Mouse (Mus musculus): ENCODE measurements at regions not wholly inside any gene's neighbourhood (a gene's known extent, or its start where the extent isn't known, plus 50 kb on each side); places are given as distances from the start of the nearest gene placed in this dataset.

GRCm38 (mm10) chr2:159586697-159587473, 747.1 kb downstream of the Gm826 start:
- intact Hi-C loops (cut with DNase I), result loop anchor here (10.0 kb wide), 1 partner anchor 778 kb away; the partner anchor contains the start of gene Mafb
- DNase-seq (ENCODE audit: low spot score in 2 of 2), result peak in 1 of 2 experiments; percentile 4

DNA sequence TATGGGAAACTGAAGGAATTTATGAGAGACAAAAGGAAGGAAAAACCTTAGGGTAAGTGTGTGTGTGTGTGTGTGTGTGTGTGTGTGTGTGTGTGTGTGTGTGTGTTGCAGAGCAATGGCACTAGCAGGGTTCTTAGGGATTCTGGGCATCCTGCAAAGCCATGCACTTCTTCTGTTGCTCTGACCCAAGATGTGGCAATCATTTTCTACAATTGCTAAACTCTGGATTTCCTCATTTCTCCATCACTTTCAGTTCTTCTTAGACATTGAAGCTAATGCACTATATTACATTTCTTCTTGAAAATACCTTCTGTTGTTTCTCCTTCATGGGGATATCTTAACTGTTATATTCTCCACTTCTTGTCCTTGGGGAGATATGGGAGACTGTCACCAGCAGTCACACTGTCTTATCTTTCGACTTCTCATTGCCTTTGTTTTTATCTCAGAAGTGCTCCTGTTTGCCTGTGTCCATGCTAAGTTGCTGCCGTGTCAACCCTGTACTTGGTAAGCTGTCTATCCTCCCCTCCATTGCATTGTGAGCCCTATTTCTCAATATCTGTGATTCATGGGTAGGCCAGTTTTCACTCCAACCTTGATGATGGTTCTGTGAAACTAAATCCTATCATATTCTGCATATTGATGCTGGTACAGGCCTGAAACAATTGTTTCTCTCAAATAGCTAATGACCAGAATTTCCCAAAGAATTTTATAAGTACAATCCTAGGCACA, 742.4 kb downstream of the Gm826 start:
- intact Hi-C loops (cut with DNase I), result no loop called here
- DNase-seq (ENCODE audit: low spot score in 2 of 2), result no peak

DNA sequence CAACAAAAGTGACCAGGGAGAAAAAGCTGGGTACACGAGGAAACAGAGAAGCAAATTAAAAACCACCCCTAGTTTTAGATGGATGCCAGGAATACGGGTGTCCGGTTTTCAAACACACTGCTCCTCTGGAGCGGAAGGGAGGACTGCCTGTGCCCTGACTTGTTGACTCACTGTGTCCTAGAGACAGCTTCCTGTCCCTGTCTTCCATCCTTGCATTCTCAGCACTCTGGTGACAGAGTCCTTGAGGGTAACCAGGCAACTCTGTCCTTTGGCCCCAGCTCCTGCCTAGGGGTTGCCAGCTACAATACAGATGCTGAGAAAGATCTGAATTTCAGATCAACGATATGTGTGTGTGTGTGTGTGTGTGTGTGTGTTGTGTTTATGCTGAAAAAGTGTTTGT, 741.1 kb downstream of the Gm826 start:
- intact Hi-C loops (cut with DNase I), result no loop called here
- DNase-seq (ENCODE audit: low spot score in 2 of 2), result no peak

- intact Hi-C loops (cut with DNase I), result no loop called here
- DNase-seq (ENCODE audit: low spot score in 2 of 2), result no peak
These were observed 737.7 kb downstream of the Gm826 start for GRCm38 (mm10) chr2:159596285-159596684.

- intact Hi-C loops (cut with DNase I), result no loop called here
- no peak for DNase-seq (ENCODE audit: low spot score in 2 of 2)
These were observed 735.9 kb downstream of the Gm826 start for GRCm38 (mm10) chr2:159598080-159598479.

GRCm38 (mm10) chr2:159607191-159607590, 726.8 kb downstream of the Gm826 start:
- no peak for DNase-seq (ENCODE audit: low spot score in 2 of 2)

GRCm38 (mm10) chr2:159610451-159610850, 723.5 kb downstream of the Gm826 start:
- DNase-seq (ENCODE audit: low spot score in 2 of 2), result no peak
- intact Hi-C loops (cut with DNase I), result no loop called here

More at GRCm38 (mm10) chr2:159607191-159607590, 726.8 kb downstream of the Gm826 start:
- intact Hi-C loops (cut with DNase I), result no loop called here

DNA sequence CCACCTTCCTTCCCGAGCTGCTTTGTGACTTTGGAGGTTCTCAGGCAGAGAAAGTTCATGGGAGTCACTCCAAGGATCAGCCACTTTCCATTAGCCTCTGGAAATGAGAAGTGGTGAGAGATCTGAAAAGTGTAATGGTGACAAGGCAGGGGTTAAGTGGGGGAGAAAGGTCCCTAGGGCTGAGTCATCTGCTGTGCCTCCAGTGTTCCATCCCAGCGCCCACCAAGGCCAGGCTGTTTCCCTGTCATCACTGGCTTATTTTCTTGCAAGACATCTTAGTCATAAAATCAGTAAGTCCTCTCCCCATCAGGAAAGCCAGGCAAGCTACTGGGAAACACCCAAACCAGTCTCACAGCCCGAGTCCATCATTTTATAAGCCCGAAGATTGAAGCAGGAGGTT, 717.3 kb downstream of the Gm826 start:
- intact Hi-C loops (cut with DNase I), result no loop called here
- DNase-seq (ENCODE audit: low spot score in 2 of 2), result no peak

- intact Hi-C loops (cut with DNase I), result no loop called here
These were observed 712.7 kb downstream of the Gm826 start for GRCm38 (mm10) chr2:159621261-159621660.

DNA sequence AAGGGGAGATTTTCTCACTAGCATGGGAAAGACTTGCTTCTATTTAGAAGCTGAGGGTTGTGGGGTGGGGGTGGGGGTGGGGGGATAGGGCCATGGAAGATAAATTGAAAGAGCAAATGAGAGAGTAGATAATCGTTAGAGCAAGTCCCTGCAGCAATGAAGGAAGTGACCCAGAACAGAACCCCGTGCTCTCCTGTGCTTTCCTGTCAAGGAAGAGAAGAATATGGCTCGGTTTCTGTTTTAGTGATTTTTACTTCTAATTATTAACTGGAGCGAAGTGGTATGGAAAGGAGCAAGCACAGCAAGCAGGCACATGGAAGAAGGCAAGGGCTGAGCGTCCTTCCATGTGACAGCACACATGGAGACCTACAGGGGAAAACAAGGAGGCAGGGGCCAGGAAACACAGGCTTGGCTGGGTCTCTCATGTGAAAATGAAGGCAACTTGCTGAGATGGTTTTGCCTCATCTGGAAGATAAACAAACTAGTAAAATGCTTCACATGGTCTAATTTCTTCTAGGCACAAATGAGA, 711.8 kb downstream of the Gm826 start:
- intact Hi-C loops (cut with DNase I), result no loop called here
- no peak for DNase-seq (ENCODE audit: low spot score in 2 of 2)

More at GRCm38 (mm10) chr2:159621261-159621660, 712.7 kb downstream of the Gm826 start:
- no peak for DNase-seq (ENCODE audit: low spot score in 2 of 2)

DNA sequence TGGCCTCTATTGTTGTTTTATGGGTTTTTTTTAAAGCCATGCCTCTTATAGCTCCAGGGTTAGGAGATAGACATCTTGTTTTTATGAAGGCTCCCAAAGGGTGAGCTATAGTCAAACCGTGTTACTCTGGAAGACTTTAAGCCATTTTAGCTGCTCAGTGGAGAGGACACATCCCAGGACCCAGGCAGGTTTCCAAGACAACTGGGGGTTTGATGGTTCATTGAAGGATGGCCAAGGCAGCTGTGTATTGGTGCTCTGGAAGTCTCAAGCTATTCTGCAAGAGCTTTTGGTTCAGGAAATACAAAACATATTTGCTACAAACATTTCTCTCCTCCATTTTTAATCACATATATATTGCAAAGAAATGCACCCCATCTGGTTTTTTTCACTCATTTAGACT, 708.7 kb downstream of the Gm826 start:
- DNase-seq (ENCODE audit: low spot score in 2 of 2), result no peak
- intact Hi-C loops (cut with DNase I), result no loop called here

DNA sequence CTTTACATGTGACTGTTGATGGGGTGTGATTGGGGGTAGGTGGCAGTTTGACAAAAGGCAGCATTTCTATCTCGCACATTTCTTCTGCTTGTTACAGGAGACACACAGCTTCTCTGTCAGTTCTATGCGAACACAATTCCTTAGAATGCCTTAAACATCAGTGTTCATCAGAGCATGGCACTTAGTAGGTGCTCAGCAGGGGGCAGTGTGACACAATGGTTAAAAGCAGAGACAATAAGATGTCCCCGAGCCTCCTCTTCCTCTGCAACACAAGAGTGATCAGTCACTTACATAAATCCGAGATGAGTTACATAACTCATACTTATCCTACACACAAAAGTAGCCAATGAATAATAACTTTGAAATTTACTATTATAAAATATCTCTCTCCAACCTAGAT, 688.1 kb downstream of the Gm826 start:
- intact Hi-C loops (cut with DNase I), result no loop called here
- DNase-seq (ENCODE audit: low spot score in 2 of 2), result peak; percentile 10 to 14

DNA sequence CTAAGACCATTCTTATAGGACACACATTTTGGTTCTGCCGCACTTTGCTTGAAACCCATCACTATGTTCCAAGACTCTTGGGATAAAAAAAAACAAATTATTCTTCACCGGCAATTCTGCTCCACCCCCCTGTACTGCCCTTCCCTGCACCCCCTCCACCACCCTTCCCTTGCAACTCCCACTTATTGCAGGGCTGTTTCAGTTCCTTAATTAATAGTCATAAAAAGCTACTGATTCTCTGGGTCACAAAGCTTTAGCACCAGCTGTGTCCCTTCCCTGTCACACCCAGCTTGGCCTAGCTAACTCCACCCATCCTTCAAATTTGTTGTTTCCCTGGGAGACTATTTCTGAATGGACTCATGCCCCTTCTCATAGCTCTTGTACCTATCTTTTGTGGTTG, 687.4 kb downstream of the Gm826 start:
- intact Hi-C loops (cut with DNase I), result no loop called here
- DNase-seq (ENCODE audit: low spot score in 2 of 2), result no peak

GRCm38 (mm10) chr2:159652243-159652642, 681.7 kb downstream of the Gm826 start:
- no peak for DNase-seq (ENCODE audit: low spot score in 2 of 2)
- intact Hi-C loops (cut with DNase I), result no loop called here

DNA sequence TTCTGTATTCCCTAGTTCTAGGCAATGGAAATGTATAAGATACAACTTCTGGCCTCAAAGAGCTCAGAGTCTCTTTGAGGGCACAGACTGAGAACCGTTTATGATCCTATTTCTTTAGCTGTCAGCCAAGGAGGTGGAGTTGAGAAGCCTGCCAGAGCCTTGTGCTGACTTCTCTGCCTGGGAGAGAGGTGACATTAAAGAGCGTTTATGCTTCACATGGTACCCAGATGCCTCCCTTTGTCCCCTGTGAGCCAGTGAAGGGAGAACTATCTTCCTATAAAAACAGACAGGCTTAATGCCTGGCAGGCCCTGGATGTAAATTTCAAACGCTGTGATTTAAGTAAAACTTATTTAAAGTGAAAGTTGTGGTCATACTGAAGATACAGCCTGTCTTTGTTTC, 657.1 kb downstream of the Gm826 start:
- DNase-seq (ENCODE audit: low spot score in 2 of 2), result no peak
- intact Hi-C loops (cut with DNase I), result no loop called here

DNA sequence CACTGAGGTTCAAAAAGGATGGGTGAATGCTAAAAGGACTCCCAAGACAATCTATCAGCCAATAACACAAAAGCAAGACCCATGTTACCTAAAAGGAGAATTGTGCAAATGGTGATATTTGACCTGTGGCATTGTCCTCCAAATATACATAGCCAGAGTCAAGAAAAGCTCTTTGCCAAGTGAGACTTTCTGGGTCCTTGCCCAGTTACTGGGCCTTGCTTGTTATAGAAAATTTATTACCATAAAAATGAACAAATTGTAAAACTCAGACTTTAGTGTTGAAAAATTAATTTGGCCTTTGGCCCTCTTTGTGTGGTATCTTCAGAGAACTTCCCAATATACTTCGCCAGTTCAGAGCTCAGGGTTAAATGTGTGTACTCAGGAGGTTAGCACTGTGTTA, 653.3 kb downstream of the Gm826 start:
- intact Hi-C loops (cut with DNase I), result no loop called here
- no peak for DNase-seq (ENCODE audit: low spot score in 2 of 2)

DNA sequence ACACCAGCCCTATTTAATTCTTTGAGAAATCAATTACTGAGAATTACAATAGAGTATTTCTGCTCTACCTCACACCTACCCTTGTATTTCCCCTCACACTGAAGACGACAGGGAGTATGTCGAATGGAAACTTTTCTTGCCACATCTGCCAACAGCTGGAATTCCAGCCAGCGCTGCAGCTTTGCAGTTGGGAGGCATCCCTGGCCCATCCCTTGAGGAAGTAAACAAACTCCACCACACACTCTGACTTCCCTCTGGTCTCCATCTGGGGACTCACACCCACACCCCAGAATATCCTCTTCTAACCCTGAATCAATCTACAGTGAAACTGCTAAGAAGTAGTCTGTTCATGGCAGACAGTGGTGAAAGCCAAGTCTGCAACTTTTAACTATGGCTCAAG, 630.9 kb downstream of the Gm826 start:
- intact Hi-C loops (cut with DNase I), result no loop called here
- DNase-seq (ENCODE audit: low spot score in 2 of 2), result no peak

DNA sequence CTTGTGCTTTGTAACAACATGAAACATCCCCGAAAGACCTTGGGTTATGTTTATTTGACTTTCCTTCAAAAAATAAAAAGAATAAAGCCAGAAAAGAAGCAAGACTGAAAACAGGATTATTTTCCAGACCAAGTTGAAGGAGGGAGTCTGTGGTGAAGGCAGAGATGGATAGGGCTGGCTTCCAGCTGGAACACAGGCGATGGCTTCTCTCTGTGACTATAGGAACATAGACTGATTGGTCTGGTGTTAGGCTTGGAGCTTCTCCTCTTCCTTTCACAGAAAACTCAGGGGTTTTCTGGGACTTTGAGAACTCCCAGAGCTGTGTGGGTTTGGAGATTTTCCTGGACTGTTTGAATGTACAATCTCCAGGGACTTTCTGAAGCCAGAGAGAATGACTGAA, 625.8 kb downstream of the Gm826 start:
- intact Hi-C loops (cut with DNase I), result no loop called here

GRCm38 (mm10) chr2:159714633-159715032, 619.3 kb downstream of the Gm826 start:
- DNase-seq (ENCODE audit: low spot score in 2 of 2), result no peak
- intact Hi-C loops (cut with DNase I), result no loop called here

More for the DNA sequence above, 625.8 kb downstream of the Gm826 start:
- no peak for DNase-seq (ENCODE audit: low spot score in 2 of 2)

DNA sequence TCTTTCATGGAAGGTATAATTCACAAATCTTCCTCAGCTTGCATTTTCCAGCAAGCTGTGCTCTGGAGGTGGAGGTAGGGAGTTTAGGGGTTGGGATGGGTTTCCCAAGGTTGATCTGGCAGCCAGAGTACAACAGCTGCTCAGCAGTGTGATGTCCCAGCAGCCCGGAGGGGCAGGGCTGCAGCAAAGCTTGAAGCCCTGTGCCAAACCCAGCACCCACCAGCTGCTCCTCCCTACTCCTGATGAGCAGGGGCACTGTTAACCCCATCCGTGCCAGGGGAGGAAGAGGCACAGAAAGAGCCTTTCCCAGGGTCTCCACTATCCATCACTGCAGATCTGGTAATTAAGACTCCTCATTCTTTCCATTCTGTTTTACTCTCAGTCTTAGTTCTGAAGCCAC, 615.2 kb downstream of the Gm826 start:
- intact Hi-C loops (cut with DNase I), result no loop called here
- no peak for DNase-seq (ENCODE audit: low spot score in 2 of 2)
